Mouse (Mus musculus) midbrain, embryonic 16.5 days (tissue): ENCODE results near the gene Tpst2. TPM values are rescaled to one million over a fixed set of nuclear protein-coding genes. Genes with fewer than 3 reads are reported as not detected.

ENCODE experiments used
- ATAC-seq: fragments of 200-750 bp; cut with Nextera tagmentation; 2 replicates; pipeline ENCODE4 v1.8.0; 2017; ENCODE audit warnings: moderate TSS enrichment
- H3K27ac ChIP-seq: fragments of 300-500 bp; sonication (generic); 2 replicates; pipeline ENCODE4 v1.5.1; 2014; ENCODE audit warnings: mild to moderate bottlenecking, low read length, mixed read lengths
- H3K27me3 ChIP-seq: fragments of 300-500 bp; sonication (generic); 2 replicates; pipeline ENCODE4 v1.6.1; 2014; ENCODE audit warnings: low read depth, low read length, mixed read lengths; ENCODE audit not compliant: control insufficient read depth, insufficient read depth
- H3K36me3 ChIP-seq: fragments of 300-500 bp; sonication (generic); 2 replicates; pipeline ENCODE4 v1.6.1; 2014; ENCODE audit warnings: mild to moderate bottlenecking, low read length, moderate library complexity, mixed read lengths; ENCODE audit not compliant: control insufficient read depth, insufficient read depth
- H3K4me1 ChIP-seq: fragments of 300-500 bp; sonication (generic); 2 replicates; pipeline ENCODE4 v1.6.1; 2014; ENCODE audit warnings: mild to moderate bottlenecking, low read length, mixed read lengths; ENCODE audit not compliant: control insufficient read depth, insufficient read depth
- H3K4me2 ChIP-seq: fragments of 300-500 bp; sonication (generic); 2 replicates; pipeline ENCODE4 v1.6.1; 2014; ENCODE audit warnings: mild to moderate bottlenecking, low read length, mixed read lengths
- H3K4me3 ChIP-seq: fragments of 300-500 bp; sonication (generic); 2 replicates; pipeline ENCODE4 v1.5.1; 2014; ENCODE audit warnings: low read depth, mild to moderate bottlenecking, low read length, moderate library complexity, mixed read lengths
- H3K9ac ChIP-seq: fragments of 300-500 bp; sonication (generic); 2 replicates; pipeline ENCODE4 v1.6.1; 2014; ENCODE audit warnings: low read depth, low read length, mixed read lengths
- H3K9me3 ChIP-seq: fragments of 300-500 bp; sonication (generic); replicated peaks from 2 replicates; pipeline ENCODE4 v1.6.1; 2014; ENCODE audit warnings: mild to moderate bottlenecking, low read length, mixed read lengths; ENCODE audit not compliant: control insufficient read depth, poor library complexity, severe bottlenecking
- WGBS: fragments of 180-500 bp; shearing (Covaris S2); extraction: QIAGEN DNeasy Blood & Tissue Kit; methylation state at CpG from one replicate; pipeline ENCODE4 v1.1.7; 2014; 5-methylcytosine and 5-hydroxymethylcytosine counted together
- polyA plus RNA-seq: library from polyadenylated mRNA; unstranded; fragments of >200 nt; fragmentation: Nextera tagmentation; extraction: Ambion mirVana; gene quantifications from 2 replicates; pipeline ENCODE4 v1.2.1, GENCODE M21; 2015

Tpst2 gene
- polyA plus RNA-seq, 1 experiment from 2014 or later: 34.5 TPM

- Histone ChIP-seq H3K27me3 (no peaks in the 10 kb centered on the region; the same call in 1 of the 2 replicates), H3K27ac (no peak overlapping the region), H3K9ac (no peak overlapping the region), H3K4me3 (no peak overlapping the region), H3K9me3 (no peaks in the 10 kb centered on the region), H3K36me3 (no peaks in the 10 kb centered on the region), H3K4me2 (no peak overlapping the region), H3K4me1 (no peaks in the 10 kb centered on the region; the same call in 1 of the 2 replicates)
- 89% methylated on average over 7 of the region's 7 CpGs for WGBS
- ATAC-seq: no peak
Measured at GRCm38 (mm10) chr5:112264099-112264498, 12.4 kb upstream of the Tpst2 start.

GRCm38 (mm10) chr5:112265110-112265509 is 11.4 kb upstream of the Tpst2 start:
- Histone ChIP-seq H3K4me3 (no peak overlapping the region), H3K27me3 (no peaks in the 10 kb centered on the region; the same call in 1 of the 2 replicates), H3K27ac (no peak overlapping the region), H3K9ac (no peak overlapping the region), H3K36me3 (no peaks in the 10 kb centered on the region), H3K4me2 (no peak overlapping the region), H3K9me3 (no peaks in the 10 kb centered on the region), H3K4me1 (no peaks in the 10 kb centered on the region; the same call in 1 of the 2 replicates)
- ATAC-seq: no peak
- 85% methylated on average over 5 of the region's 5 CpGs for WGBS

GRCm38 (mm10) chr5:112265515-112265914 is 11.0 kb upstream of the Tpst2 start:
- Histone ChIP-seq H3K4me1 (peaks cover 3% of the 10 kb centered on the region), H3K9me3 (no peaks in the 10 kb centered on the region), H3K4me2 (0 out of 2 replicates have a peak overlapping the region, but pooled peaks have one; percentile 8), H3K27me3 (no peaks in the 10 kb centered on the region; the same call in 1 of the 2 replicates), H3K27ac (no peak overlapping the region), H3K36me3 (no peaks in the 10 kb centered on the region), H3K4me3 (no peak overlapping the region), H3K9ac (no peak overlapping the region)
- 10% methylated on average over 10 of the region's 10 CpGs for WGBS
- peak; percentile 51; the same call in 1 of the 2 replicates for ATAC-seq

- no peak overlapping the region for H3K4me3 ChIP-seq
- H3K36me3 ChIP-seq: no peaks in the 10 kb centered on the region
- no peaks in the 10 kb centered on the region; the same call in 1 of the 2 replicates for H3K27me3 ChIP-seq
- H3K9ac ChIP-seq: no peak overlapping the region
- ATAC-seq: no peak
- peaks cover 10% of the 10 kb centered on the region for H3K4me1 ChIP-seq
- H3K4me2 ChIP-seq: 0 out of 2 replicates have a peak overlapping the region, but pooled peaks have one; percentile 8
- H3K27ac ChIP-seq: no peak overlapping the region
- no peaks in the 10 kb centered on the region for H3K9me3 ChIP-seq
- 66% methylated on average over 9 of the region's 9 CpGs for WGBS
Measured at GRCm38 (mm10) chr5:112266011-112266777, 10.3 kb upstream of the Tpst2 start.

GRCm38 (mm10) chr5:112270764-112271541 is 5.5 kb upstream of the Tpst2 start:
- WGBS: 24% methylated on average over 24 of the region's 24 CpGs
- Histone ChIP-seq H3K9ac (peak overlapping the region; percentile 38; the same call in 1 of the 2 replicates), H3K36me3 (no peaks in the 10 kb centered on the region), H3K9me3 (no peaks in the 10 kb centered on the region), H3K4me3 (no peak overlapping the region), H3K27me3 (no peaks in the 10 kb centered on the region; the same call in 1 of the 2 replicates), H3K4me1 (peaks cover 15% of the 10 kb centered on the region), H3K27ac (peak overlapping the region; percentile 74), H3K4me2 (peak overlapping the region; percentile 31)
- no peak for ATAC-seq

GRCm38 (mm10) chr5:112272934-112273333 is 3.6 kb upstream of the Tpst2 start:
- no peak overlapping the region for H3K27ac ChIP-seq
- no peaks in the 10 kb centered on the region for H3K36me3 ChIP-seq
- peaks cover 26% of the 10 kb centered on the region for H3K4me1 ChIP-seq
- no peak overlapping the region for H3K9ac ChIP-seq
- no peak overlapping the region for H3K4me2 ChIP-seq
- H3K9me3 ChIP-seq: no peaks in the 10 kb centered on the region
- 74% methylated on average over 2 of the region's 2 CpGs for WGBS
- H3K4me3 ChIP-seq: no peak overlapping the region
- H3K27me3 ChIP-seq: no peaks in the 10 kb centered on the region; the same call in 1 of the 2 replicates
- ATAC-seq: no peak

DNA sequence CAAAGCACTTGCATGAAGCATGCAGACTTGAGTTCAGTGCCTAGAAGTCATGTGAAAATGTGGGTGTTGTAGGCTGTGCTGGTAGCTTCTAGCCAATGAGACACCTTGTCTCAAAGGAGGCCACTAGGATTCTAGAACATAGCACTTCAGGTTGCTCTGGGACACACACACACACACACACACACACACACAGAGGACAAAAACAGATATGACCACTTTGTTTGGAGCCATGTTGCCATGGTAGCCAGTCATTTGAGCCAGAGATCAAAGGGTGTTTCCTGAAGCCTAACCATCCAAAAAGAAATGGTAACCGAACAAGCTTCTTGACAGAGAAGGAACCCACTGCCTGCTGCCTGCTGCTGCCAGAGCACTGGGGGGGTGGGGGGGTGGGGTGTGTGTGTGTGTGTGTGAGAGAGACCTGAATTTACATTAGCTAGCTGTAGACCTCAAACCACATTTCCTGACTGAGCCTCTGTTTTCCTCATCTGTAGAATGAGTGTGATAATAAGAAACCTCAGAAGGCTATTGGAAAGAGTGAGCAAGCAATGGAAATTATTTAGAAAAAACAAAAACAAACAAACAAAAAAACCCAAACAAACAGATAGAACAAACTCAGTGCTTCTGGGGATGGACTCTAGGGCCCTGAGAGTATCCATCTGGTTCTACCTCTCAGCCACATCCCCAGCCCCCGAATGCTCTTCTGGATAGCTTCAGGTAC is 2.6 kb upstream of the Tpst2 start:
- H3K4me2 ChIP-seq: no peak overlapping the region
- no peak for ATAC-seq
- H3K4me1 ChIP-seq: peaks cover 27% of the 10 kb centered on the region
- no peaks in the 10 kb centered on the region for H3K27me3 ChIP-seq
- no peak overlapping the region for H3K27ac ChIP-seq
- no peaks in the 10 kb centered on the region for H3K9me3 ChIP-seq
- H3K36me3 ChIP-seq: no peaks in the 10 kb centered on the region
- WGBS: 50% methylated on average over 2 of the region's 2 CpGs
- H3K9ac ChIP-seq: no peak overlapping the region
- H3K4me3 ChIP-seq: no peak overlapping the region

- Histone ChIP-seq H3K4me1 (peaks cover 29% of the 10 kb centered on the region), H3K4me3 (peak overlapping the region; percentile 63; the same call in 1 of the 2 replicates), H3K27ac (no peak overlapping the region), H3K27me3 (no peaks in the 10 kb centered on the region), H3K9ac (0 out of 2 replicates have a peak overlapping the region, but pooled peaks have one; percentile 73), H3K9me3 (no peaks in the 10 kb centered on the region), H3K4me2 (peak overlapping the region; percentile 95), H3K36me3 (no peaks in the 10 kb centered on the region)
- 65% methylated on average over 4 of the region's 4 CpGs for WGBS
- ATAC-seq: no peak
Measured at GRCm38 (mm10) chr5:112275021-112275804, 1.3 kb upstream of the Tpst2 start.
